Mouse (Mus musculus) monocyte, adult 5-6 weeks (primary cell): ENCODE results near the gene Retsat. TPM values are rescaled to one million over a fixed set of nuclear protein-coding genes. Genes with fewer than 3 reads are reported as not detected.

Source experiments
- ATAC-seq: fragments of 153-309, 156-312 bp; replicated peaks from 2 replicates; pipeline ENCODE4 v1.8.0; 2017; ENCODE audit warnings: mild to moderate bottlenecking; ENCODE audit not compliant: low TSS enrichment, insufficient number of reproducible peaks, severe bottlenecking, poor library complexity, low FRiP score
- total RNA-seq: library from RNA; stranded (forward); fragments of 200-1000, 200-491, 200-594 nt; gene quantifications from 3 replicates; pipeline ENCODE4 v1.2.3, GENCODE M21; 2017

Gene Retsat
- total RNA-seq, 1 experiment from 2014 or later = 2.9 TPM

DNA sequence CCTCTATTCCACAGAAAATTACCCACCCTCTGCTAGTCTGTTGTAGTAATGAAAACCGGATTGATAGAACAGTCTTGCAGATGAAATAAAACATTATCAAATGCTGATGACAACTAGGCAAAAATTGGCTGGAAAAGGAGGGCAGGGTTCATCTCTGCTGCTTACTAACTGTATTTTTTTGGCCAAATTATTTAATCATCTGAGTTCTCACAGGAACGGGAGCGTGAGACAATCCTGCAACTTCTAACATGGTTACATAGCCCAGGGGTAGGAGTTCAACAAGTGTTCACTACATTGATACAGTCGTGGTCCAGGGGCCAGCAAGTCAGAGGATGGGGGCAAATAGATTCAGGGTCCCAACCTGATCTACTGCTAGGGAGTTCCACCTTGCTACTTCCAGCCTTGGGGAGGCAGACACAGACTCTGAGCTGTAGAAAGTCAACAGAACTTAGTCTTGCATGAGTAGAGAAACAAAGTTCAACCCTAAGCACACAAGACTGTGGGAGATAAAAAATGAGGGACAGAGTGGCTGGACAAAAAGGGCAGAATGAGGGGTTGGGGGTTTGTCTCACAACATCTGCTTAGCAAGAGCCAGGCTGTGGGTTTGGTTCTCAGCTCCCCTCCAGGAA, 14.9 kb upstream of the Retsat start:
- no peak for ATAC-seq

DNA sequence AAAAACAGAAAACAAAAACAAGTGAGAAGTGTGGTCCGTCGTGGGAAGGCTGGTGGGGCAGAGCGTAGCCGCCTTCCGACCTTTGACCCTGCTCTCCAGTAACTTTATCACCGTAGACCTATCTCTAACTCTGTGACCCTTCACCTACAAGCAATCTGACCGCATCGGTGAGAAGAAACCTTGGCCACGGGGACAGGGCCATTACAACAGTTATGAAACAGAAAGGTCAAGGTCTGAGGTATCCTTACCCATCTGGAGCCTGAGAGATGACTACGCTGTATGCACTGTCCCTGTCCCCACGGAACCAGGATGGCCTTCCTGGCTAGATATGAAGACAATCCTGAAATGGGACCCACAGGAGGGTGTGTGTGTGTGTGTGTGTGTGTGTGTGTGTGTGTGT, 14.1 kb upstream of the Retsat start:
- no peak for ATAC-seq

DNA sequence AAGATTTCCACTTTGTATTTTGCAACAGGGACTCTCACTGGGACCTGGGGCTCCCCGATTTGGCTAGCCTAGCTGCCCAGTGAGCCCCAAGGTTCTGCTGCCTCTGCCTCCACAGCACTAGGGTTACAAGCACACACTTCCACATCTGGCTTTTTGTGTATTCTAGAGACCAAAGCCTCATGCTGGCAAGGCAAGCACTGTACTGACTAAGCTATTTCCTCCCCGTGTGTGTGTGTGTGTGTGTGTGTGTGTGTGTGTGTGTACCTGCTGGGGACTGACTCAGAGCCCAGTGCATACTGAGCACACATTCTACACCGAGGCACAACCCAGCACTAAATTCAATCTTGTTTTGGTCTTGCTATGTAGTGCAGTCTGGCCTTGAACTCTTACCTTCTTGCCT, 11.6 kb upstream of the Retsat start:
- ATAC-seq = no peak

DNA sequence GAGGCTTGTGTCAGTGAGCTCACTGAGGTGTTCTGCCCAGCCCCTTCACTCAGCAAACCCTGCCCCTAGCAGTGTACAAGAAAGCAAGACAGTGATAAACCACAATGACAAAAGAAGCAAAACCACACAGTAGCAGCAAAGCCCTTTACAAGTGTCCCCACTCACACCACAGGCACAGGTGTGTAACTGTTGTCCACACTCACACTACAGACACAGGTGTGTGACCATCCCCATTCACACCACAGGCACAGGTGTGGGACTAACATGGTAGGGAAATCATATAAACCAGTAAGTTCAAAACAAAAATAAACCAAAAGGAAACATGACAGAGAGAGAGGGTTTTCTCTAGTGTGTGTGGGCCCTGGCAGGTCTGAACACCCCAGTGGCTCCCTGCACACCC, 10.0 kb upstream of the Retsat start:
- 0 out of 2 replicates have a peak, but pooled peaks have one; percentile 30 for ATAC-seq

GRCm38 (mm10) chr6:72590111-72590510, 8.2 kb upstream of the Retsat start:
- ATAC-seq = no peak

- no peak for ATAC-seq
Observed at GRCm38 (mm10) chr6:72593011-72593803, 5.1 kb upstream of the Retsat start.

DNA sequence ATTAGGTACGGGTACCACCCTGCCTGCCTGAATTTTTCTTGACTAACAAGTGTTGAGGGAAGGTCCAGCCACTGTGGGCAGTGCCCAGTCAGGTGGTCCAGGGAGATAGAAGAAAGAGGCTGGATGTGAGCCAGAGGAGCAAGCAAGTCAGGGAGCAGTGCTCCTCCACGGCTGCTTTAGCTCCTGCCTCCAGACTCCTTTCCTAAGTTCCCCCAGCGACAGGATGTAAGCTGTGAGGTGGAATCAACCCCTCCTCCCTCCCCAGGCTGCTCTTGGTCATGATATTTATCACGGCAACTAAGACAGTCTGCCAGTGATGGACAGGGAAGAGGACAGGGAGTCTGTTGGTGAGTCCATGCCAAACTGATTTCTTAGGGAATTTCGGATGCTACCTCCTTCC, 4.4 kb upstream of the Retsat start:
- no peak for ATAC-seq

GRCm38 (mm10) chr6:72597083-72597874, 996 bp upstream of the Retsat start:
- no peak for ATAC-seq

GRCm38 (mm10) chr6:72598791-72599557, 699 bp downstream of the Retsat start:
- no peak for ATAC-seq

GRCm38 (mm10) chr6:72600216-72600615, 1.9 kb downstream of the Retsat start:
- ATAC-seq = no peak

- no peak for ATAC-seq
Observed at GRCm38 (mm10) chr6:72600771-72601170, 2.5 kb downstream of the Retsat start.

DNA sequence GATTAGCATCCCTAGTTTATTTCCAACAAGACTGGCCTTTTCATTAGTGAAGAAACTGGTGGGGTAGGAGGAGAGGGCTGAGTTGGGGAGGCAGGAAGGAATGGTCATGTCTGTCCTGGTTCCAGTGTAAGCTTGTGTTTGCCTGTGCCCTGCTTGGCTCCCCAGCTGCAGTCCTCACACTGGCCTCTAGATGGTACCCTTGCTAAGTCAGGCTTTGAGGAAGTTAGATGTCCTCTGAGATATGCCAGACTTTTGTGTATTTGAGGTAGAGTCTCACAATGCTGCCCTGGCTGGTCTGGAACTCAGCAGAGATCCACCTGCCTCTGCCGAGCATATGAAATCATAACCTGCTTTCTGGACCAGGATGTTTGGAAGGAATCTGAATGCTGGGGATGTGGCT, 3.5 kb downstream of the Retsat start:
- peak; percentile 74 for ATAC-seq

DNA sequence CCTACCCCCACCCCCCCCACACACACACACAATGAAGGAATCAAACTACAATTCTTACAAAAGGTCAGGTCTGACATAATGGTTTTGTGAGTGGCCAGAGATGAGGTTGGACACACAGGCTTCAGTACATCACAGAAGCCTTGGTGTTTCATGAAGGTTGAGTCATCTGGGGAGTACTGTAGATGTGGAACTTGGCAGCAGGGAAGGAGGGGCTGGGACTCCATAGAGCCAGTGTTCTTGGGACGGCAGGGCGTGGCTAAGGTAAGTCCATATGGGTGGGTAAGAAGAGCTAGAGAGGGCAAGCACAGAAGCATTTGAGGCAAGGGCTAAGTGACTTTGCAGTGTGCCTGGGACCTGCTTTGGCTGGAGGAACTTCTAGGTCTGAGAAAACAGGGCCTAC, 5.8 kb downstream of the Retsat start:
- ATAC-seq = no peak

- no peak for ATAC-seq
Observed at GRCm38 (mm10) chr6:72607060-72607459, 8.8 kb downstream of the Retsat start.

DNA sequence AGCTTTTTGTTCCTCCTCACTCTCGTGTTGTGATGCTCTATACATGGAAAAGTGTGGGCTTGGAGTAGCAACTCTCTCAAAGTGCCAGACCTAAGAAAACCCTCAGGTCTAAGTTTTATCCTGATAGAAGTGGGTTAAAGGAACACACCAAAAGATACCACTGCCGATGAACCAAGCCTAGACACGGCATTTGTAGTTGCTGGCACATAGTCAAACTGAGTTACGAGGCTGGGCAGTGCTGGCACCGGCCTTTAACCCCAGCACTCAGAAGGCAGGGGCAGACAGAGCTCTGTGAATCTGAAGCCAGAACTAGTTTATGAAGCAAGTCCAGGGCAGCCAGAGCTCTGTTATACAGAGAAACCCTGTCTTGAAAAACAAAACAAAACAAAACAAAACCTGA, 9.4 kb downstream of the Retsat start:
- no peak for ATAC-seq

DNA sequence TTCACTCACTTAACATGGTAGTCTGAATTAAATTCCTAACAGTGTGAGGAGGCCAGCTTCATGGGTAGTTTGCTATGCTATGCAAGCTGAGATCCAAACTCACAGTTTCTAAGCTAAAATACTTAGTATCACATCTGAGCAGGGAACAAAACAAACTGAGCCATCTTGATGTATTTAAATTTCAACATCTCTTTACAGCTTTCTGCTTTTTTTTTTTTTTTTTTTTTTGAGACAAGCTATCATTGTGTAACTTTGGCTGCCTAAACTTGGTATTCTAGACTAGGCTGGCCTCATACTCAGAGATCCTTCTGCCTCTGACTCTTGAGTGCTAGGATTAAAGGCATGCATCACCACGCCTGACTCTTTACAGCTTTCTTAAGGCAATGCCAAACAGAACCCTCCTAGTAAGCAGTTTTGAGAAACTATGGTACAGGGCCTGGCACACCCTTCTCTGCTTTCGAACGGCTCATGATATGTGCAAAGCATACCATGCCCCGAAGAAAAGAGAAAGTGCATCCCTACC, 10.4 kb downstream of the Retsat start:
- no peak for ATAC-seq

DNA sequence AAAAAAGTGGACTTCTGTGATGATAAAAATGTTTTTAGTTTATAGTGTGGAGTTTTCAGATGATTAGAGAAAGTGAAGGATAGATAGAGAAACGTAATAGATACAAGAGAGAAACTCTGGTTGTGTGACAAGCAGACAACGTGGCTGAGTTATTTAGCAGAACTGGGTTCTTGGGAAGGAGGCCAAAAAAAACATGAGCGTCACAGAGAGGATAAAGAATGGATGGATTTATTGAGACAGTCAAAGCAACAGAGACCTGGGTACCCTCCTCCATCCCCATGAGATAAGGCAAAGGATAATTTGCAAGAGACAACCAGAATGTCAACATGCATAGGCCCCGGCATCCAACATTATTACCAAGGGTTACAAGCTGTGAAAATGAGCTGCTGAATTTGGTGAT, 12.0 kb downstream of the Retsat start:
- no peak for ATAC-seq

DNA sequence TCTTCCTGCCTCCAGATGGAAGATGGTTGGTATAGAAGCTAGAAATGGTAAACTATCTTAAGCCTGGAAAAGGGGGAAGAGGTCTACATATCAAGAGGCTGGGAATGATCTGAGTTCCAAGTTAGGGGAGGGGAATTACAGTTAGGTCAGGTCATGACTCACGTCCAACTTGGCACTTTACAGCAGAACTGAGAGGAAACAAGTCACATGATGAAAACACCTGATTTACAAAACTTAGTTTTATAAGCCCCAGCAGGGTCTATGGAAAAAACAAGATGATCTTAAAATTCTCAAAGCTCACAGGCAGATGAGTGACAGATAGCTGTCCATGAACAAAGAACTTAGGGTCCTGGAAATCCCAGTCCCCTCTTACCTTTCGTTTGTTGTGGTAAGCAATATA, 16.9 kb downstream of the Retsat start:
- no peak for ATAC-seq
